Mouse (Mus musculus) Patski (cell line): Measurements from ENCODE around the gene Sdk2. TPM values are rescaled to one million over a fixed set of nuclear protein-coding genes. Genes with fewer than 3 reads are reported as not detected.

ENCODE experiments used
- ATAC-seq: fragments of 100-300 bp; one replicate; pipeline ENCODE4 v1.8.0; 2021
- CTCF ChIA-PET: fragments of 350-600 bp; sonication (Branson Sonifier 250); formaldehyde crosslinking; loops from one replicate; lab custom pipeline; 2022; ENCODE audit warnings: inconsistent platforms; lab: Charles Lee
- POLR2A ChIA-PET: fragments of 350-600 bp; sonication (Branson Sonifier 250); formaldehyde crosslinking; loops from one replicate; lab custom pipeline; 2022; ENCODE audit warnings: antibody characterized with exemption, inconsistent platforms; lab: Charles Lee
- DNase-seq: peaks from one replicate; pipeline ENCODE4 v3.0.0-alpha.2; 2011; ENCODE audit warnings: low read depth, low spot score
- H3K27me3 ChIP-seq: fragments of 371-371 bp; one replicate; pipeline ENCODE4 v1.5.1; 2021
- CTCF ChIP-seq: fragments of 100-300 bp; IDR thresholded peaks from one replicate; pipeline ENCODE4 v1.5.1; 2021
- in situ Hi-C: fragments of 300-500 bp; cut with MboI; formaldehyde crosslinking; loops from 3 replicates; pipeline ENCODE4 v1.11.1; 2018; ENCODE audit warnings: low pct_unique_long_range_greater_than_20kb, mixed read lengths
- polyA plus RNA-seq: library from polyadenylated mRNA; unstranded; gene quantifications from one replicate; pipeline ENCODE4 v1.2.3, GENCODE M21; 2021

The Sdk2 gene
- polyA plus RNA-seq, 1 experiment from 2014 or later, result not detected

GRCm38 (mm10) chr11:113747725-113748380 lies 319.0 kb downstream of the Sdk2 start:
- no peaks in the 10 kb centered on the region for H3K27me3 ChIP-seq
- DNase-seq (no peak), ATAC-seq (no peak)
- TF ChIP-seq CTCF, result no peak
- ChIA-PET POLR2A (no interaction called here), CTCF (interaction anchor here (2.4 to 3.1 kb wide), 2 partner anchors 63 kb away, joined by 12 to 14 read pairs; no protein-coding TSS in a partner anchor)
- in situ Hi-C loops, result no loop called here

- no peaks in the 10 kb centered on the region for H3K27me3 ChIP-seq
- no peak for DNase-seq
- no peak for ATAC-seq
- in situ Hi-C loops, result no loop called here
- CTCF ChIA-PET, result interaction anchor here (2.4 kb wide), 1 partner anchor 64 kb away, joined by 12 read pairs; no protein-coding TSS in a partner anchor
- TF ChIP-seq CTCF, result no peak
- POLR2A ChIA-PET, result no interaction called here
Observed at GRCm38 (mm10) chr11:113747056-113747455, 319.8 kb downstream of the Sdk2 start.

DNA sequence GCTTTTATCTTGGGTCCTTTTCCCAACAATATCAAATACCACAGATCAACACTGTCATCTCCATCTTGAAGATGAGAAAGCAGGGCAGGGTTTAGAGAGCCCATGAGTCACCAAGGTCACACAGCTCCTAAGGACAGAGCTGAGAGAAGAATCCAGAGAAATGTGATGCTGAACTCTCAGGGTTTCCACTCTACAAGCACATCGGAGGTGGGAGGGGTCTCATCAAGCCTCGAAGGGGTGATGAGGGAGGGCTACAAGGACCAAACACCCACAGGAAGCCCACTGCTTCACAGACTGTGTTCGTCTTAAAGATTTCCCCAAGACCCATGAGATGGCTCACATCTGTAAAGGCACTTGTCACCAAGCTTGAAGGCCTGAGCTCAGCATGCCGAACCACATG lies 320.9 kb downstream of the Sdk2 start:
- in situ Hi-C loops, result no loop called here
- ChIA-PET CTCF (interaction anchor here (2.4 kb wide), 1 partner anchor 65 kb away, joined by 12 read pairs; no protein-coding TSS in a partner anchor), POLR2A (no interaction called here)
- no peak for ATAC-seq
- DNase-seq, result no peak
- H3K27me3 ChIP-seq, result no peaks in the 10 kb centered on the region
- TF ChIP-seq CTCF, result no peak

GRCm38 (mm10) chr11:113742998-113743397 lies 323.8 kb downstream of the Sdk2 start:
- no peaks in the 10 kb centered on the region for H3K27me3 ChIP-seq
- ChIA-PET POLR2A (no interaction called here), CTCF (interaction anchor here (0.9 kb wide), 1 partner anchor 9 kb away, joined by 4 read pairs; the partner anchor contains the start of gene Cdc42ep4)
- in situ Hi-C loops, result no loop called here
- DNase-seq, result no peak
- no peak for ATAC-seq
- no peak for TF ChIP-seq CTCF

- POLR2A ChIA-PET, result no interaction called here
- no peak for TF ChIP-seq CTCF
- no peaks in the 10 kb centered on the region for H3K27me3 ChIP-seq
- in situ Hi-C loops, result no loop called here
- peak; percentile 29 for ATAC-seq
- CTCF ChIA-PET, result no interaction called here
- DNase-seq, result no peak
Observed at GRCm38 (mm10) chr11:113740100-113740499, 326.7 kb downstream of the Sdk2 start.

GRCm38 (mm10) chr11:113739213-113739612 lies 327.6 kb downstream of the Sdk2 start:
- TF ChIP-seq CTCF, result no peak
- ChIA-PET POLR2A (no interaction called here), CTCF (interaction anchor here (0.6 to 1.0 kb wide), 2 partner anchors 25 to 72 kb away, joined by 3 read pairs; no protein-coding TSS in a partner anchor)
- DNase-seq (no peak), ATAC-seq (no peak)
- in situ Hi-C loops, result no loop called here
- H3K27me3 ChIP-seq, result no peaks in the 10 kb centered on the region

DNA sequence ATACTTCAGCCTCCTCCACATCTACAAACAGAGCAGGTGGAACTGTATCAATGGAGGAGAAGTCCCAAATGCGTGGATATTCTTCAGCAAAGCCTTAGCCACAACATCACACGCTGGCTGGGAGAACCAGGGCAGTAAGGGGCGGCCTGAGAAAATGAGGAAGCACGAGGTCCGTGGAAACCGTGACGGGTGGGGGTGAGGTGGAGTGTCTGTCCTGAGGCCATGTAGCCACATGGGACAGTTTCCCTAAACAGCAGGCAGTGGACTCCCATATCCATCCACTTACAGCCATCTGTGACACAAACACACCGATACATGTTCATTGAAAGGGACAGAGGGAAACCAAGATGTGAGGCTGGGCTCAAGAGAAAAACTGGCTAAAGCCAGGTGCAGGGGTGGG lies 328.9 kb downstream of the Sdk2 start:
- in situ Hi-C loops, result no loop called here
- DNase-seq, result no peak
- CTCF ChIA-PET, result interaction anchor here (1.0 kb wide), 1 partner anchor 24 kb away, joined by 3 read pairs; no protein-coding TSS in a partner anchor
- POLR2A ChIA-PET, result no interaction called here
- ATAC-seq, result no peak
- H3K27me3 ChIP-seq, result no peaks in the 10 kb centered on the region
- TF ChIP-seq CTCF, result no peak

DNA sequence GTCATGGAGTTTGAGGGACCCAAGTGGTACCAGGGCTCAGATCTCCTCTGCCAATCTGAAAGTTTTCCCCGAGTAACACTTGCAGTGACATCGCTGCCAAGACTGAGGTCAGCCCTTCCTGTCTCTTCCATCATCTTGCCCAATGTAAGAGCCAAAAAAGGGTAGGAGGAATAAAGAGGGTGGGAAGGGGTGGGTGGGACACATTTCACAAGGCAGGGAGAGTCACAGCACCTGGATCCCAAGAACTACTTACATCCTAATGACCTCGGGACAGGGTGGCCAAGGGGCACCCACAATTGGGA lies 329.3 kb downstream of the Sdk2 start:
- POLR2A ChIA-PET, result no interaction called here
- CTCF ChIA-PET, result no interaction called here
- no peak for ATAC-seq
- in situ Hi-C loops, result no loop called here
- no peak for TF ChIP-seq CTCF
- no peaks in the 10 kb centered on the region for H3K27me3 ChIP-seq
- no peak for DNase-seq

DNA sequence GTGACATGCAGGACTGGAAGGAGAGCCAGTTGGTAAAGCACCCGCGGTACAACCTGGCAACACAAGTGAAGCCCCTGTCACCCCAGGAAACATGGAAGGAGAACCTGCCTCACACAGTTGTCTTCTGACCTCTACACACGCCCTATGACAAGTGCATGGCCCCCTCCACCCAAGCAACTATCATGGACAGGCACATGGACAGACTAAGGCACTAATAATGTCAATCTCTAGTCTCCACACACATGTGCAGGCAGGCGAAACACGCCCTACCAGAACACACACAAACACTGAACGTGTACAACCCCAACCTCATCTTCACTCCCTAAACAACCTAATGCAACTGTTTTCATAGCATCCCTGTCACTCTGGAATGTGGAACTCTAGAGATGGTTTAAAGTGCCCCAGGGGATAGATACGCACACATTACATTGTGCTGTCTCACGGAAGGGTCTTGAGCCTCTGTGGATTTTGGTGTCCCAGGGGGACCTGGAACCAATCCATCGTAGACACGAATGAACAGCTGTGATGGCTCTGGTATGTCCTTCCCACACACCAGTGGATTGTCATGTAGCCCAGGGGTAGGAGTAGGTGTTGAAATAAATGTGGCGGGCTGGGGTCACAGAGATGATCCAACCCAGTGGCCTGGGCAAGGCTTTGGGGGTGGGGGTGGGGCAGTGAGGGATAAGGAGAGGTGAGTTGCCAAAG lies 329.8 kb downstream of the Sdk2 start:
- ATAC-seq, result no peak
- ChIA-PET POLR2A (no interaction called here), CTCF (no interaction called here)
- in situ Hi-C loops, result no loop called here
- TF ChIP-seq CTCF, result no peak
- DNase-seq, result no peak
- H3K27me3 ChIP-seq, result no peaks in the 10 kb centered on the region

GRCm38 (mm10) chr11:113735151-113735550 lies 331.7 kb downstream of the Sdk2 start:
- no peak for TF ChIP-seq CTCF
- ATAC-seq (no peak), DNase-seq (no peak)
- in situ Hi-C loops, result no loop called here
- ChIA-PET CTCF (no interaction called here), POLR2A (no interaction called here)
- H3K27me3 ChIP-seq, result no peaks in the 10 kb centered on the region
